Mouse (Mus musculus) testis, postnatal 10 days (tissue): ENCODE measurements around the gene Slc5a10.

Experiments used
- DNase-seq: peaks from one replicate; pipeline ENCODE4 v3.0.0; 2021; ENCODE audit warnings: low spot score

The Slc5a10 gene

GRCm38 (mm10) chr11:61705581-61705980 is 15.0 kb downstream of the Slc5a10 start:
- DNase-seq = no peak

- no peak for DNase-seq
Measured at GRCm38 (mm10) chr11:61702494-61702893, 18.1 kb downstream of the Slc5a10 start.

- no peak for DNase-seq
Measured at GRCm38 (mm10) chr11:61701696-61702095, 18.9 kb downstream of the Slc5a10 start.

- DNase-seq = no peak
Measured at GRCm38 (mm10) chr11:61699933-61700332, 20.7 kb downstream of the Slc5a10 start.

- no peak for DNase-seq
Measured at GRCm38 (mm10) chr11:61699460-61699859, 21.2 kb downstream of the Slc5a10 start.

GRCm38 (mm10) chr11:61698852-61699251 is 21.8 kb downstream of the Slc5a10 start:
- DNase-seq = no peak

GRCm38 (mm10) chr11:61692996-61693395 is 27.6 kb downstream of the Slc5a10 start:
- DNase-seq = no peak

- DNase-seq = no peak
Measured at GRCm38 (mm10) chr11:61687595-61687994, 33.0 kb downstream of the Slc5a10 start.

GRCm38 (mm10) chr11:61686906-61687453 is 33.6 kb downstream of the Slc5a10 start:
- DNase-seq = no peak

- DNase-seq = no peak
Measured at GRCm38 (mm10) chr11:61686141-61686540, 34.5 kb downstream of the Slc5a10 start.

- DNase-seq = no peak
Measured at GRCm38 (mm10) chr11:61685119-61685725, 35.4 kb downstream of the Slc5a10 start.

GRCm38 (mm10) chr11:61683907-61684731 is 36.5 kb downstream of the Slc5a10 start, which contains the start of gene Fam83g:
Gene Fam83g (plus strand): TSS chr11:61684091.
- DNase-seq = peak; percentile 84

- no peak for DNase-seq
Measured at GRCm38 (mm10) chr11:61679091-61679866, 41.3 kb downstream of the Slc5a10 start.

GRCm38 (mm10) chr11:61677709-61678108 is 42.9 kb downstream of the Slc5a10 start:
- no peak for DNase-seq

- DNase-seq = no peak
Measured at GRCm38 (mm10) chr11:61676216-61676854, 44.3 kb downstream of the Slc5a10 start.

GRCm38 (mm10) chr11:61675332-61675731 is 45.3 kb downstream of the Slc5a10 start:
- DNase-seq = no peak

- peak; percentile 64 for DNase-seq
Measured at GRCm38 (mm10) chr11:61674839-61675159, 45.8 kb downstream of the Slc5a10 start.

- no peak for DNase-seq
Measured at GRCm38 (mm10) chr11:61674151-61674838, 46.3 kb downstream of the Slc5a10 start.

- DNase-seq = peak; percentile 70
Measured at GRCm38 (mm10) chr11:61673686-61674085, 46.9 kb downstream of the Slc5a10 start.

- no peak for DNase-seq
Measured at GRCm38 (mm10) chr11:61671781-61672383, 48.7 kb downstream of the Slc5a10 start.
